Mouse (Mus musculus) spleen, adult 2 months (tissue): ENCODE results near the gene Gm45711.
"Not testable (repeated sequence)": the region's sequence is repeated elsewhere in the genome, so short reads cannot be mapped to it uniquely, and the experiment has no call there.

Source experiments
- CTCF ChIP-seq: fragments of 200-500 bp; IDR thresholded peaks from 2 replicates; pipeline ENCODE4 v1.5.1; 2011; ENCODE audit warnings: mild to moderate bottlenecking, inconsistent platforms; ENCODE audit not compliant: insufficient read depth, insufficient read length, insufficient replicate concordance; ENCODE audit errors: extremely low read depth
- POLR2A ChIP-seq: fragments of 200-500 bp; IDR thresholded peaks from 2 replicates; pipeline ENCODE4 v1.6.1; 2011; ENCODE audit warnings: low read depth, low read length, inconsistent platforms

GRCm38 (mm10) chr8:104264271-104264935, 45.5 kb downstream of the Gm45711 start:
- TF ChIP-seq POLR2A, CTCF: not testable (repeated sequence)
